Mouse (Mus musculus) midbrain, embryonic 15.5 days (tissue): ENCODE measurements around the gene Gm17349. TPM values are rescaled to one million over a fixed set of nuclear protein-coding genes. Genes with fewer than 3 reads are reported as not detected.

Experiments used
- ATAC-seq: fragments of 200-750 bp; cut with Nextera tagmentation; replicated peaks from 2 replicates; pipeline ENCODE4 v1.8.0; 2017; ENCODE audit warnings: moderate TSS enrichment
- H3K27ac ChIP-seq: fragments of 300-500 bp; sonication (generic); 2 replicates; pipeline ENCODE4 v1.5.1; 2015; ENCODE audit warnings: mild to moderate bottlenecking, inconsistent platforms
- H3K27me3 ChIP-seq: fragments of 300-500 bp; sonication (generic); replicated peaks from 2 replicates; pipeline ENCODE4 v1.6.1; 2015; ENCODE audit warnings: inconsistent platforms
- H3K36me3 ChIP-seq: fragments of 300-500 bp; sonication (generic); replicated peaks from 2 replicates; pipeline ENCODE4 v1.6.1; 2015; ENCODE audit warnings: inconsistent platforms
- H3K4me1 ChIP-seq: fragments of 300-500 bp; sonication (generic); 2 replicates; pipeline ENCODE4 v1.6.1; 2015; ENCODE audit warnings: inconsistent platforms
- H3K4me2 ChIP-seq: fragments of 300-500 bp; sonication (generic); 2 replicates; pipeline ENCODE4 v1.6.1; 2015; ENCODE audit warnings: inconsistent platforms, mild to moderate bottlenecking, moderate library complexity
- H3K4me3 ChIP-seq: fragments of 300-500 bp; sonication (generic); 2 replicates; pipeline ENCODE4 v1.5.1; 2015; ENCODE audit warnings: mild to moderate bottlenecking, inconsistent platforms
- H3K9ac ChIP-seq: fragments of 300-500 bp; sonication (generic); 2 replicates; pipeline ENCODE4 v1.6.1; 2015; ENCODE audit warnings: mild to moderate bottlenecking, inconsistent platforms
- H3K9me3 ChIP-seq: fragments of 300-500 bp; sonication (generic); 2 replicates; pipeline ENCODE4 v1.6.1; 2016; ENCODE audit warnings: inconsistent platforms
- WGBS: fragments of 180-500 bp; shearing (Covaris S2); methylation state at CpG from one replicate; pipeline ENCODE4 v1.1.7; 2015; ENCODE audit warnings: mixed read lengths; 5-methylcytosine and 5-hydroxymethylcytosine counted together
- polyA plus RNA-seq: library from polyadenylated mRNA; unstranded; fragments of >200 nt; fragmentation: Nextera tagmentation; extraction: Ambion mirVana; gene quantifications from 2 replicates; pipeline ENCODE4 v1.2.1, GENCODE M21; 2015

Gm17349 gene
- polyA plus RNA-seq, 1 experiment from 2014 or later, result not detected

DNA sequence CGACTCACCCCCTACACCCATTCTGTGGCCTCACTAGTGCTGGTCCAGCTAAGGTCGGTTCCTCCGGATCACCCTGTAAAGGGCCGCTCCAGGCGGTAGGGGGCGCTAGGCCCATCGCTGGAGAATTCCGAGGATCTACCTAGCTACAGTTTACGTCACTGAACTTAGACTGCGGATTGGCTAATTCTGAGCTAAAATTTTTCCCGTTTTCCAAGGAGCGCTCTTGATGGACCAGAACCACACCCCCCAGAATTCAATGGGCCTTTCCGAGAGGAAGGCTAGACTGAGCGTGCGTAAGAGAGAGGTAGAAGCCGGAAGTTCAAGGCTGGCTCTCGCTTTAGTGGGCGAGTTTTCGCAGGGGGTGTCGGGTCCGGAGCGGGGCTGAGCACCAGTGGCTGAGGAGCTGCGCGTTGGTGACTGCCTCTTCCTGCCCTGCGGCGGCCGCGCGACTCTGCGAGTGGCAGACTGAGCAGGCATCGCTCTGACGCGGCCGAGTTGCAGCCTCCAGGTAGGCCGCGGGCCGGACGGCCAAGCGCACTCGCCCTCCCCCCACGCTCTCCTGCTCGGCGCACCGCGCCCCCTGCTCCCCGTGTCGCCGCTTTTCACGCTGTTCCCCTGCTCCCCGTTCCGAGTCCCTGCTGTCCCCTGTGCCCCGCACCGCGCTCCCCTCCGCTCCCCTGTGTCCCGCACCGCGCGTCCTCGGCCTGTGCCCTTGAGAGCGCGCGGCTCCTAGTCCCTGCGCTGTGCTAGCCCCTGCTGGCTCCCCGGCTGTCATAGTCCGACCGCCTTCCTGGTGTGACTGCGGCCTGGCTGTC, 20.3 kb upstream of the Gm17349 start, which contains the start of gene Cox14:
Gene Cox14 (plus strand): TSS at position 278 of the 815 bp plus-strand sequence.
- Histone ChIP-seq H3K4me3 (peak within 1 kb of the TSS; percentile 88), H3K9me3 (no peaks in the 10 kb centered on the region), H3K9ac (peak within 1 kb of the TSS; percentile 83), H3K27me3 (no peaks in the 10 kb centered on the region), H3K4me2 (peak within 1 kb of the TSS; percentile 74), H3K36me3 (peaks cover 23% of the 10 kb centered on the region), H3K27ac (peak within 1 kb of the TSS; percentile 87), H3K4me1 (peaks cover 27% of the 10 kb centered on the region)
- under 1% methylated on average over 67 of the region's 68 CpGs for WGBS
- ATAC-seq, result peak; percentile 95

DNA sequence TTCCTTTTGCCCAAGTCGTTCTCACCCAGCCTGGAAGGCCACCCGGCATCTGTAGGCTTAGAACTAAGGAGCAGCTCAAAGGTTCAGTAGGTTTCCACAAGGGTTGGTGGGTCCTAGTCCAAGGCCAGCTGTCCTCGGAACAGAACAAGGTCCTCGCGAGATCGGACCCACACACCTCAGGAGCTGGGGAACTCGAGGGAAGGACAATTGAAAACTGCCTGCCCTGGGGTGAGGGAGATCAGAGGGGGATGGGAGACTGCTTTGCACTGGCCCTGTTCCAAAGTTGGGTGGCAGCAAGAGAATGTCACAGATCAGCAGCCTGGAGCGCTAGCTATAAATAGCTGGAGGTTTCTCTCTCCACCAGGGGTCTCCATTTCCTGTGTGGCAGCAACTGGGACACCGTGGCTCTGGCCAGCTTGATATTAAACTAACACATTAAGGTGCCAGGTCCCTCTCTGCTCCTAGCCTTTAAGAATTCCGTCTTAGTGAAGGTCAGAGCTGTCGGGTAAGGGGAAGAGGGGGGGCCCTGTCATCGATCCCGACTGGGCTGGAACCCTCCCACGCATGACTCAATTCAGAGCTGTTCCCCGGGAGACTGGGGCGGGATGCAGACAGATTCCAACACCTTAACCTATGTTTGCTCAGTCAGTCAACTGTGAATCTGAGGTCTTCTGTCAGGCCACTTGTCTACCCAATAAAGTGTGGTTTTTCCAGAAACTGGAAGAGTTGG, 19.2 kb upstream of the Gm17349 start:
- Histone ChIP-seq H3K9ac (peak overlapping the region; percentile 47), H3K36me3 (peaks cover 25% of the 10 kb centered on the region; the same call in 1 of the 2 replicates), H3K4me1 (peaks cover 27% of the 10 kb centered on the region), H3K9me3 (no peaks in the 10 kb centered on the region), H3K4me3 (peak overlapping the region; percentile 88), H3K4me2 (peak overlapping the region; percentile 58), H3K27me3 (no peaks in the 10 kb centered on the region), H3K27ac (peak overlapping the region; percentile 55)
- ATAC-seq, result peak; percentile 29
- 11% methylated on average over 16 of the region's 16 CpGs for WGBS

DNA sequence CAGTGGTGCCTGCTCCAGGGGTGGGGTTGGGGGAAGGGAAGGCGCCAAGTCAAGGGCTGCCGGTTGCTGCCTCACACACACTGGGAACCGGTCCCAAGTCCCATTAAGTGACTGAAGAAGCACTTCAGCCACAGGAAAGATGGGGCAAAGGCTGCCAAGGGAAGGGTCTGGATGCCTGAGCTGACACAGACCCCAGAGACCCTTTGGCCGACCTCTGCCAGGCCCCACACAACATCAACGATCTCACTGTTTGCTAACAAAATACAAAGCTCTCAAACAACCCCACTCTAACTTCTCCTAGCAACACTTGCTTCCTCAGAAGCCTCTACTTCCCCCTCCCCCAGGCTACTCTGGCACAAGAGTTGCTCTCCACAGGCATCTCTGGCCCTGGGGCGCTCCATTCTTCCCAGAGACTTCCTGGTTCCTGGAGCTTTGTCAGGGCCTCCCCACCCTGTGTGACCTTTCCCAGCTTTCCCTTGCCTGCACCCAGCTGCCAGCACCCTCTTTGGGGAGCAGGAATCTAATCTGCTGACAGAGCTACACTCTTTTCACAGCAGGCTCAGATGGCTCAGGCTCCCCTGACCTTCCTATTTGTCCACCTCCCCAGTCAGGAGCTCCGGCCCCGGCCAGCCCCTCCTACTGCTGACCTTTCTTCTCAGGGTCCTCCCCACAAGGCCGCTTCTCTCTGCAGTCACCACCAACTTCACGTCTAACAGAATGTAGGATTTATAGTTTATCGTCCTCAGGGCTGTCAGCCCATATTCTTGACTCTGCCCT, 18.4 kb upstream of the Gm17349 start:
- H3K9me3 ChIP-seq, result no peaks in the 10 kb centered on the region
- peaks cover 20% of the 10 kb centered on the region; the same call in 1 of the 2 replicates for H3K36me3 ChIP-seq
- no peaks in the 10 kb centered on the region for H3K27me3 ChIP-seq
- H3K9ac ChIP-seq, result no peak overlapping the region
- H3K4me3 ChIP-seq, result no peak overlapping the region
- WGBS, result 19% methylated on average over 11 of the region's 11 CpGs
- H3K27ac ChIP-seq, result peak overlapping the region; percentile 55
- H3K4me2 ChIP-seq, result 0 out of 2 replicates have a peak overlapping the region, but pooled peaks have one; percentile 58
- H3K4me1 ChIP-seq, result peaks cover 27% of the 10 kb centered on the region
- ATAC-seq, result no peak

DNA sequence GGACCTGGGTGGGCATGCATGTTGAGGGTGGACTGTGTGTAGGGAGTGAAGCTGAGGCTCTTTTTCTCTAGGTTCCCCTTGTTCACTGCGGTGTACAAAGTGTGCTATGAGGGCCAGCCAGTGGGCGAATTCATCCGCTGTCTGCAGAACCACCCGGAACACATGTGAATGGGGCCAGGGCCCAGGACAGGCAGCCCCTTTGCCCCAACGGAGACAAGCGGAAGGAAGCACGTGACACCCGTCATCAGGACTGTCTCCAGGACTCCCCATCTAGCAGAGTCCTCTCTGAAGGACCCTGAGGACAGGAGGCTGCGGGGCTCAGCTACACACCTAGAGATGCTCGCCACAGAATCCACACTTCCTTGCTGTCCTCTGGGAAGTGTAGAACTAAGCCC, 17.8 kb upstream of the Gm17349 start:
- no peak overlapping the region for H3K9ac ChIP-seq
- no peak overlapping the region for H3K4me3 ChIP-seq
- no peaks in the 10 kb centered on the region for H3K27me3 ChIP-seq
- no peak overlapping the region for H3K4me2 ChIP-seq
- no peak overlapping the region for H3K27ac ChIP-seq
- 52% methylated on average over 10 of the region's 10 CpGs for WGBS
- H3K9me3 ChIP-seq, result no peaks in the 10 kb centered on the region
- H3K4me1 ChIP-seq, result peaks cover 27% of the 10 kb centered on the region
- ATAC-seq, result no peak
- peaks cover 17% of the 10 kb centered on the region; the same call in 1 of the 2 replicates for H3K36me3 ChIP-seq

DNA sequence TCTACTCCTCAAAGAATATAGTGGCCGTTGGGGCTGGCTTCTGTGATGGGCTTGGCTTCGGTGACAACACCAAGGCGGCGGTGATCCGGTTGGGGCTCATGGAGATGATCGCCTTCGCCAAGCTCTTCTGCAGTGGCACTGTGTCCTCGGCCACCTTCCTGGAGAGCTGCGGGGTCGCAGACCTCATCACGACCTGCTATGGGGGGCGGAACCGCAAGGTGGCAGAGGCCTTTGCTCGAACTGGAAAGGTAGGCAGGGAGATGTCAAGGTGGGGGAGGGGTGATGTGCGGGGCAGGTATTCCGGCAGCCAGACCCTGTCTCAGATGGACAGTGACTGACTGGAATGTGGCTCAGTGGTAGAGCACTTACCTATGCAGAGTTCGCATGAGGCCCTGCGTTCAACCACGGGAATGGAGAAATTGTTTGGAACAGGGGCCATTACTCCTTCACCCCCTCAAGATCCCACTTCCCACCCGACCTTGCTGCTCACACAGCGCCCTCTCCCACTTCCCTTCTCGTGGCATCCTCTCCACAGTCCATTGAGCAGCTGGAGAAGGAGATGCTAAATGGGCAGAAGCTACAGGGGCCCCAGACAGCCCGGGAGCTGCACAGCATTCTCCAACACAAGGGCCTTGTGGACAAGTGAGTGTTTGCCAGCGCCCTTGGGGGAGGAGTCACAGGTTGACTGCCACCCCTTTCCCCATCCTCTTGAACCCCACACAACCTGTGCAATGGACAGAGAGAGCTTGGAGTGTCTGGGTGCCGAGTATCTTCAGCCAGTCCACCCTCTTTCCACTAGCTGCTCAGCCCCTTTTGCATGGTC, 16.8 kb upstream of the Gm17349 start:
- WGBS, result 83% methylated on average over 25 of the region's 25 CpGs
- no peak overlapping the region for H3K27ac ChIP-seq
- H3K9ac ChIP-seq, result no peak overlapping the region
- H3K4me2 ChIP-seq, result no peak overlapping the region
- no peaks in the 10 kb centered on the region for H3K9me3 ChIP-seq
- no peak for ATAC-seq
- peaks cover 13% of the 10 kb centered on the region; the same call in 1 of the 2 replicates for H3K36me3 ChIP-seq
- no peaks in the 10 kb centered on the region for H3K27me3 ChIP-seq
- H3K4me3 ChIP-seq, result no peak overlapping the region
- H3K4me1 ChIP-seq, result peaks cover 29% of the 10 kb centered on the region

DNA sequence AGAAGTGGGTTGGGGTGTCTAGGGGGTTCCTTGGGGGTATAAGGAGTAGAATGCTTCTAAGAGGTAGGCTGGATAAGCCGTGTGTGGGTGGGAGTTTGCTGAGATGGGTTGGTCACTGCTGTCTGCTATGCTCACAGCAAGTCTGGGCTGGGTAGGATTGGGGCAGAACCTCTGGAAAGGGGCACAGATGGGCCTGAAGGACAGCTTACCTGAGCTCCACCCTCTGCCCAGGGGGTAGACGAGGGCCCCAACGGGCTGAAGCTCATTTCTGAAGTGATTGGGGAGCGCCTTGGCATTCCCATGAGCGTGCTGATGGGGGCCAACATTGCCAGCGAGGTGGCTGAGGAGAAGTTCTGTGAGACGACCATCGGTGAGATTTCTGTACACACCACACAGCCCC, 14.6 kb upstream of the Gm17349 start:
- WGBS, result 79% methylated on average over 8 of the region's 8 CpGs
- H3K36me3 ChIP-seq, result peaks cover 13% of the 10 kb centered on the region; the same call in 1 of the 2 replicates
- H3K4me1 ChIP-seq, result peaks cover 27% of the 10 kb centered on the region
- H3K27me3 ChIP-seq, result no peaks in the 10 kb centered on the region
- H3K4me3 ChIP-seq, result no peak overlapping the region
- H3K9me3 ChIP-seq, result no peaks in the 10 kb centered on the region
- ATAC-seq, result no peak
- no peak overlapping the region for H3K4me2 ChIP-seq
- no peak overlapping the region for H3K27ac ChIP-seq
- no peak overlapping the region for H3K9ac ChIP-seq

DNA sequence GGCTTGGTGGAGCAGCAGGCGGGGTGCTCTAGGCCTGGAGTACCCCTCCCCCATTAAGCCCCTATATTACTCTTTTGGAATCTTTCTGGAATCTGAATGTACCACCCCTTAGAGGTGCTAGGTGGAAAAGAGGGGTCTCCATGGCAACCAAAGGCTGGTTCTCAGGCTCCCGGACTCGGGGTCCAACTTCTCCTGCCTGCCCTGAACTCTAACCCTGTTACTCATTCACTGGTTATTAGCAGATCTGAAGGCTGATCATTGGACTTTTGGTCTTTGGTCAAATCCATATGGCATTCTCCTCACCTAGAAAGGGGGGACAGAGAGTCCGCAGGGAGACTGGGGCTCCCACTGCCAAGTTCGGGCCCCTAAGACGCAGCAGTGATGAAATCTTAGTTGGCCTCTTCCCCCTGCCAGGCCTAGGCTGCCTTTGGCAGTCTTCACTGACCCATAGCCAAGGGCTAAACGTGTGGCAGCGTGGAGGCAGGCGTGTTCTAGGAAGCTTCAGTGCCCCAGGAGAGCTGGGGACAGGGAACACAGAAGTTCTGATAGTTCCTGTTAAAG, 13.3 kb upstream of the Gm17349 start:
- H3K36me3 ChIP-seq, result peaks cover 13% of the 10 kb centered on the region; the same call in 1 of the 2 replicates
- H3K4me1 ChIP-seq, result peaks cover 14% of the 10 kb centered on the region
- H3K27ac ChIP-seq, result no peak overlapping the region
- H3K4me2 ChIP-seq, result no peak overlapping the region
- H3K9ac ChIP-seq, result no peak overlapping the region
- 78% methylated on average over 9 of the region's 9 CpGs for WGBS
- H3K9me3 ChIP-seq, result no peaks in the 10 kb centered on the region
- ATAC-seq, result no peak
- H3K4me3 ChIP-seq, result no peak overlapping the region
- H3K27me3 ChIP-seq, result no peaks in the 10 kb centered on the region

DNA sequence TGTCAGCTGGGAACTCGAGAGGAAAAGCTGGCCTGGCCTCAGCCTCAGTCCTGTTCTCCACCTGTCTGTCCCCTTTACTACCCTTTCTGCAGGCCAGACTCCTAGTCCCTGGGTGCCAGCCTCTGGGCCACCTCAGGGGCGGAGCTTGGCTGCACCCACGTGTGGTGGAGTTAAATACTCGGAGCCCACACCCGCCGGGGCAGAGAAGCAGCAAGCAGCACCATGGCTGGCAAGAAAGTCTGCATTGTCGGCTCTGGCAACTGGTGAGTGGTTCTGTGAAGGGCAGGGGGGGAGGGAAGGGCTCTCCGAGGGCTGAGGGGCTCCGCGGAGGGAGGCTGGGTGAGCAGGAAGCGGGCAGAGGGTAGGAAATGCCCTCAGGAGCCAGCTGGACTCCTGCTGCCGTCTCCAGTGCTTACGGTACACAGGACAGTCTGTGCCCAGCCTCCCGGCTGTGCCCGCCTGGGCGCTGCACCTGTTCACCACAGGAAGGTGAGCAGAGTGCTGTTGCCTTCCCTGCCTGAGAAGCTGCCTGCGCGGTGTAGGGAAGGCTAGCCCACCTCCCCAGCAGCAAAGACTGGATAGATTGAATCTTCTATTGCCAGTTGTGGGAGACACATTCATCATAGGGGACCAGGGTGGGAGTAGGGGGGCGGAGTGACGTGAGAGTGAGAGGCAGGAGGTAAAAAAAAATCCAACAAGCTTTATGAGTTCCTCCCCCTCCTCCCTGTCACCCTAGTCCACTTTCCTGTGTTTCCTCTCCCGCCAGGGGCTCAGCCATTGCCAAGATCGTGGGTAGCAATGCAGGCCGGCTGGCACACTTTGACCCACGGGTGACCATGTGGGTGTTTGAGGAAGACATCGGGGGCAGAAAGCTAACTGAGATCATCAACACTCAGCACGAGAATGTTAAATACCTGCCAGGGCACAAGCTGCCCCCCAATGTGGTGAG, 12.4 kb upstream of the Gm17349 start, which contains the start of gene Gpd1:
Gene Gpd1 (plus strand): TSS at position 130 of the 949 bp plus-strand sequence.
- H3K36me3 ChIP-seq, result peaks cover 17% of the 10 kb centered on the region; the same call in 1 of the 2 replicates
- no peak for ATAC-seq

DNA sequence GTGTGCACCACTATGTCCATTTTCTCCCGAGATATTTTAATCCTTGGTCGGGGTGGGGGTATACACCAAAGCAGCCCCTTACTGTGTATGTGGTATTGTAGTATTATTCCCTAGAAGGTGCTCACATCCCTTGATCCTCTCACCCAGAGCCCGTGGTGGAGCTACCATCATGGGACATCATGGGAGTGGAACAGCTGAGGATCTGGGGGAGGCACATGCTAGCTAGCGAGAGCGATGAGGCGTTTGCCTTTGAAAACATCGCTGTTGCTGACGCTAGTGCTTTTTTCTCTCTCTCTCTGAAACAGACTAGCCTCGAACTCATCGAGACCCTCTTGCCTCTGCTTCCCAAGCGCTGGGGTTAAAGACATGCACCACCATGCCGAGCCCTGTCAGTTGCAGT, 11.5 kb upstream of the Gm17349 start:
- peaks cover 12% of the 10 kb centered on the region for H3K4me1 ChIP-seq
- no peak overlapping the region for H3K9ac ChIP-seq
- no peak overlapping the region for H3K27ac ChIP-seq
- 87% methylated on average over 12 of the region's 12 CpGs for WGBS
- H3K9me3 ChIP-seq, result no peaks in the 10 kb centered on the region
- H3K4me3 ChIP-seq, result no peak overlapping the region
- H3K36me3 ChIP-seq, result peaks cover 17% of the 10 kb centered on the region
- no peaks in the 10 kb centered on the region for H3K27me3 ChIP-seq
- no peak overlapping the region for H3K4me2 ChIP-seq
- ATAC-seq, result no peak

More for the DNA sequence above, 12.4 kb upstream of the Gm17349 start, which contains the start of gene Gpd1:
- Histone ChIP-seq H3K9ac (no peak within 1 kb of the TSS), H3K27me3 (no peaks in the 10 kb centered on the region), H3K27ac (peak within 1 kb of the TSS; percentile 66; the same call in 1 of the 2 replicates), H3K4me2 (no peak within 1 kb of the TSS), H3K4me1 (peaks cover 12% of the 10 kb centered on the region), H3K4me3 (no peak within 1 kb of the TSS), H3K9me3 (no peaks in the 10 kb centered on the region)
- 68% methylated on average over 26 of the region's 26 CpGs for WGBS
